Mouse (Mus musculus) erythroblast, embryonic 14.5 days (primary cell): ENCODE measurements at regions not wholly inside any gene's neighbourhood (a gene's known extent, or its start where the extent isn't known, plus 50 kb on each side); places are given as distances from the start of the nearest gene placed in this dataset.

Experiments
- GATA1 ChIP-seq: IDR thresholded peaks from 2 replicates; pipeline ENCODE4 v1.6.1; 2012; ENCODE audit warnings: low read length, inconsistent platforms, mixed read lengths
- TAL1 ChIP-seq: IDR thresholded peaks from 3 replicates; pipeline ENCODE4 v1.6.1; 2012; ENCODE audit warnings: low read length, inconsistent platforms, mixed read lengths

- TF ChIP-seq TAL1 (no peak), GATA1 (no peak)
These were observed 418.3 kb downstream of the Brinp2 start for GRCm38 (mm10) chr1:157937800-157938348.
